Mouse (Mus musculus) MEL (cell line): ENCODE results near the gene Nckap5l.

ENCODE experiments used
- CHD2 ChIP-seq: IDR thresholded peaks from 2 replicates; pipeline ENCODE4 v1.6.1; 2011; ENCODE audit warnings: low read length, improper control_type of control experiment
- CTCF ChIP-seq, 3 experiments: IDR thresholded peaks in 2 of 3; conservative IDR thresholded peaks in 1 of 3; 2 replicates each; pipeline ENCODE4 v1.5.1; 2011 to 2012; ENCODE audit warnings: low read length in 3 of 3, low read depth in 2 of 3, mild to moderate bottlenecking in 2 of 3, improper control_type of control experiment in 1 of 3, inconsistent platforms in 1 of 3, mixed read lengths in 1 of 3, moderate library complexity in 1 of 3; ENCODE audit not compliant: control insufficient read depth in 1 of 3, insufficient read depth in 1 of 3, poor library complexity in 1 of 3, severe bottlenecking in 1 of 3
- ETS1 ChIP-seq: IDR thresholded peaks from 2 replicates; pipeline ENCODE4 v1.6.1; 2012; ENCODE audit warnings: low read depth, mild to moderate bottlenecking, inconsistent platforms, low read length, improper control_type of control experiment, moderate library complexity
- HCFC1 ChIP-seq: IDR thresholded peaks from 2 replicates; pipeline ENCODE4 v1.6.1; 2012; ENCODE audit warnings: low read depth, mild to moderate bottlenecking, inconsistent platforms, low read length, improper control_type of control experiment, moderate library complexity
- MAX ChIP-seq: IDR thresholded peaks from 2 replicates; pipeline ENCODE4 v1.6.1; 2011; ENCODE audit warnings: low read length, improper control_type of control experiment
- NRF1 ChIP-seq: IDR thresholded peaks from 2 replicates; pipeline ENCODE4 v1.6.1; 2014; ENCODE audit warnings: low read depth, mild to moderate bottlenecking, inconsistent platforms, low read length, improper control_type of control experiment, moderate library complexity; ENCODE audit not compliant: poor library complexity, insufficient read depth, severe bottlenecking
- POLR2A ChIP-seq, 2 experiments: IDR thresholded peaks; 2 replicates each; pipeline ENCODE4 v1.6.1; 2011 to 2012; ENCODE audit warnings: low read length in 2 of 2, mild to moderate bottlenecking in 2 of 2, control low read depth in 1 of 2, improper control_type of control experiment in 1 of 2, low read depth in 1 of 2, moderate library complexity in 1 of 2; ENCODE audit not compliant: control insufficient read depth in 1 of 2, insufficient read depth in 1 of 2, poor library complexity in 1 of 2
- TAL1 ChIP-seq: IDR thresholded peaks from 2 replicates; pipeline ENCODE4 v1.6.1; 2012; ENCODE audit warnings: mild to moderate bottlenecking, inconsistent platforms, low read length, moderate library complexity, mixed read lengths
- USF1 ChIP-seq: IDR thresholded peaks from 2 replicates; pipeline ENCODE4 v1.6.1; 2014; ENCODE audit warnings: low read depth, mild to moderate bottlenecking, inconsistent platforms, low read length, improper control_type of control experiment, moderate library complexity
- USF2 ChIP-seq, 2 experiments: IDR thresholded peaks; 2 replicates each; pipeline ENCODE4 v1.6.1; 2011 to 2012; ENCODE audit warnings: improper control_type of control experiment in 2 of 2, low read length in 2 of 2, borderline replicate concordance in 1 of 2, inconsistent platforms in 1 of 2, low read depth in 1 of 2, mild to moderate bottlenecking in 1 of 2; ENCODE audit not compliant: insufficient read depth in 1 of 2
- ZNF384 ChIP-seq: IDR thresholded peaks from 2 replicates; pipeline ENCODE4 v1.6.1; 2012; ENCODE audit warnings: low read depth, mild to moderate bottlenecking, inconsistent platforms, low read length, improper control_type of control experiment

DNA sequence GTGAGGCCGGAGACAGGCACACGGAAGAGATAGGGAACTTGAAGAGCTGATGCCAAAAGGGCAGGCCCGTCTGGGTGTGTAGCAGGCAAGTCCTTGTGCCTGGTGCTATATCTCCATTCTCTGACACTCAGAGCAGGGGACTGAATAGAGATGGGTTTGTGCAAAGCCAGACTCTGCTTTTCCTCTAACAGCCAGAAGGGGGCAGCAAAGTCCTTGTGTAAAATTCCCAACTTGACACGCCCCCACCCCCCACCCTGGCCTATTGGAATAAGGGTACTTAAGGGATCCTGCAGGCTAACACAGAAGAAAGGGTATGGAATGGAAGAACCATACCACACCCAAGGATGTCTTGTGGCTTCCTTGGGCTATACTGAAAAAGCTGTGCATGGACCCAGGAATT lies 39.5 kb upstream of the Nckap5l start:
- TF ChIP-seq CTCF (IDR thresholded peaks at IDR 0.05 in 2 of 3, conservative IDR thresholded peaks at IDR 0.05 in 1 of 3; ENCODE audit: control insufficient read depth in 1 of 3, insufficient read depth in 1 of 3, low read depth in 2 of 3, low read length in 3 of 3, poor library complexity in 1 of 3, severe bottlenecking in 1 of 3) (peak; percentile 83 to 96 (median 92)), CHD2 (no peak), POLR2A (IDR thresholded peaks at IDR 0.05; ENCODE audit: control insufficient read depth in 1 of 2, insufficient read depth in 1 of 2, low read depth in 1 of 2, low read length in 2 of 2, poor library complexity in 1 of 2) (no peak), USF2 (IDR thresholded peaks at IDR 0.05; ENCODE audit: borderline replicate concordance in 1 of 2, insufficient read depth in 1 of 2, low read depth in 1 of 2, low read length in 2 of 2) (no peak), TAL1 (no peak), MAX (no peak), ETS1 (no peak), USF1 (no peak), HCFC1 (peak; percentile 53; the same call in 1 of the 2 replicates), ZNF384 (no peak), NRF1 (no peak)
